Mouse (Mus musculus) embryo, embryonic 9.5 days (tissue): ENCODE results near the gene Elobl.

Experiments used
- DNase-seq: peaks from one replicate; pipeline ENCODE4 v3.0.0-alpha.2; 2017; ENCODE audit errors: extremely low spot score

Elobl gene

DNA sequence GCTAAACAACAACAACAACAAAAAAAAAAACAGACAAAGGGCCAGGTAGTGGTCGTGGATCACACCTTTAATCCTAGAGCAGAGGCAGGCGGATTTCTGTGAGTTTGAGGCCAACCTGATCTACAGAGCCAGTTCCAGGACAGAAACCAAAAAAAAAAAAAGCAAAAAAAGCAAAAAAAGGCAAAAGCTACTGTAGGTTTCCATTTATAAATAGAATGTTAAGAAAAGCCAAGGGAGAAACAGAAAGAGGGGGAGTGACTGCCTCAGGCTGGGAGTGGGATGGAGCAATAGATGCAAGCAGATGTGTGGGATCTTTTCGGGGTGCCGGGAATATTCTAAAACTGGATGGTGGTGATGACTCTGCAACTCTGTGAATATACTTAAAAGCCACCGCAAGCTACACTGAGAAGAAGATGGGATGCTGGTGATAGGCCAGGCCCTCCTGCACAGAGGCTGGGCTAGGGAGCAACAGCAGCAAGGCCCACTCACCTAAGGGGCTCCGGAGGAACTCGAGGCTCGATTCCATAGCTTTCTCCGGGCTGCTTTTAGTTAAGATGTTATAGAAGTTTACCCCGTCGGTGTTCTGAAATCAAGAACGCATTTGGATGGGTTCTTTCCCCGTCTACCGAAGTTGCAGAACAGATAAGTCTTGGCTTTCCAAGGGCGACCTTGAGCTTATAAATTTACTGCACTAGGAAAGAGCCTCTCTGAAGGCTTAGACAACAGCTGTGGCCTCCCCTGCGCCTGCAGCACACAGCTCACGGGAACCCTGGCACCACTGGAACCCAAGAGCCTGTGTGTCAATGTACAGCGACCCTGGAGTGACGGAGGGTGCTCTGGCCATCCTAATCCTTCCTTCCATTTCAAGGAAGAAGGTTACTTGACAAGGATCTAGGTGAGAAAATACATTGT lies 32.4 kb downstream of the Elobl start:
- no peak for DNase-seq

DNA sequence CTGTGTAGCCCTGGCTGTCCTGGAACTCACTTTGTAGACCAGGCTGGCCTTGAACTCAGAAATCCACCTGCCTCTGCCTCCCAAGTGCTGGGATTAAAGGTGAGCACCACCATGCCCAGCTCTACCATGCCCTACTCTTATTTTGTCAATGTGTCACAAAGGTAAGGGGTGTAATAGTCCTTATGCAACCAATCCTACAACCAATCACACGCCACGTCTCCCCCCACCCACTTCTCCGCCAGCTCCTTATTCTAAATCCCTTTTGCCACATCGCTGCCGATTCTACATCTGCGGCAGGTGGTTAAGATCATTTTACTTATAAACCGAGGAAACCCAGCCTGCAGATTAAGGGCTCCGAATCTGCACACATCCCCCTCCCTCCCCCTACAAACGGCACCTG lies 33.7 kb downstream of the Elobl start:
- DNase-seq: no peak

DNA sequence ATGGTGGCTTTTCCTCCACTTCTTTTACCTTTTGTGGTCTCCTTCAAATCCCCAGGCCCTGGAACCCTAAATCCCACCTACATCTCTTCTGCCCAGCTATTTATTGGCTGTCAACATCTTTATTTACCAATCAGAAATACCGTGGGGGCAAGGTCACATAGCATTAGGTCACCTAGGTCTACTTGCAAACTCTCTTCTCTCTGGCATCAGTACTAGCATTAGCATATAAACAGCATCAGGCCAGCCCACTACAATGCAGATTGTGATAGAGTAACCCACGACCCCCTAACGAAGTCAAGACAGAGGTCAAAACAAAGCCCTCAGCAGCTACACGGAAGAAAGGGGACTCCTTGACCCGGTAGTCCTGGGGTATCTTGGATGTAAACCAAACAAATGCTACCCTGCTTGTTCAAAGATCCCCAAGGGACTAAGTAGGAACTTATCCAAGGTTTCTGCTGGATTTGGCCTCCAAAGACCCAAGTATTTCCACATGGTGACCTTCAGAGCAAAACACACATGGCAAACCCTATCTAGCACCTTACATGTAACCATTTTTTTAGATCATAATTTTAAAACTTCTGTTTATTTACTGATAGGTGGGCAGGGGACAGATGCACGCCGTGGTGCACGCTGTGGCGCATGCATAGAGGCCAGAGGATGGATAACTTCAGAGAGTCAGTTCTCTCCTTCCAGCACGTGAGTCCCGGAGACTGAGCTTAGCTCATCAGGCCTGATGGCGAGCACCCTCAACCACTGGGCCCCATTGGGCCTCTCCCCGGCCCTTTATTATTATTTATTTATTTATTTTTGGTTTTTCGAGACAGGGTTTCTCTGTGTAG lies 34.8 kb downstream of the Elobl start:
- DNase-seq: no peak

DNA sequence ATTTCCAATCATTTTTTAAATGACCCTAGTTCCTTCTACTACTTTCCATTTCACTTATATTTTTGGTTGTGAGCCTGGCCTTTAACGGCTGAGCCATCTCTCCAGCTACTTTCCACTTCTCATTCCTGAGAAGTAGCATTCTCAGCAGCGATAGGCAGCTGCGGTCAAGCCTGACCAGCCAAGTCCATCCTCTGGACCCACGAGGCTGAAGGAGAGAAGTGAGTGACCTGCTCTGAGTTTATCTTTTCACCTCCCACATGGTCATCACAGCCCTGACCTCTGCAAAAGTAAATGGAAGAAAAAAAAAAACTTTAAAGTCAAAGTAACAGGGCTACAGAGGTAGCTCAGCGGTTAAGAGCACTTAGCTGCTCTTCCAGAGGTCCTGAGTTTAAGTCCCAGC lies 40.2 kb downstream of the Elobl start:
- no peak for DNase-seq
